Mouse (Mus musculus) cerebellum, postnatal 4 days (tissue): ENCODE data around the gene Syne4.
A peak's percentile ranks its signal among the peaks of the same experiment; 100 is the strongest.

Experiments used
- DNase-seq, 2 experiments: peaks; one replicate each; pipeline ENCODE4 v3.0.0; 2022; ENCODE audit warnings: low spot score in 2 of 2, mixed read lengths in 1 of 2

Gene Syne4

GRCm38 (mm10) chr7:30296816-30297215, 17.8 kb upstream of the Syne4 start:
- DNase-seq, result no peak

GRCm38 (mm10) chr7:30297266-30297665, 17.3 kb upstream of the Syne4 start:
- no peak for DNase-seq

GRCm38 (mm10) chr7:30300914-30301313, 13.7 kb upstream of the Syne4 start:
- DNase-seq, result no peak

GRCm38 (mm10) chr7:30306083-30306779, 8.4 kb upstream of the Syne4 start:
- no peak for DNase-seq

- DNase-seq, result peak; percentile 74 to 89
These were observed 6.3 kb upstream of the Syne4 start, which contains the start of gene Alkbh6 for GRCm38 (mm10) chr7:30308076-30309005. Gene Alkbh6, plus strand, starts transcription at chr7:30308717.

GRCm38 (mm10) chr7:30309395-30310129, 5.0 kb upstream of the Syne4 start:
- no peak for DNase-seq

- DNase-seq, result no peak
These were observed 4.5 kb upstream of the Syne4 start for GRCm38 (mm10) chr7:30310136-30310535.

GRCm38 (mm10) chr7:30313666-30314320, 814 bp upstream of the Syne4 start:
- DNase-seq, result no peak

- DNase-seq, result no peak
These were observed 1.2 kb downstream of the Syne4 start for GRCm38 (mm10) chr7:30315559-30316529.

GRCm38 (mm10) chr7:30318142-30318541, 3.5 kb downstream of the Syne4 start:
- DNase-seq, result no peak

GRCm38 (mm10) chr7:30320946-30321345, 6.3 kb downstream of the Syne4 start:
- DNase-seq, result no peak

- DNase-seq, result no peak
These were observed 7.1 kb downstream of the Syne4 start, which contains the start of gene E130208F15Rik for GRCm38 (mm10) chr7:30321539-30322284. Gene E130208F15Rik, plus strand, starts transcription at chr7:30321740.

GRCm38 (mm10) chr7:30322285-30322667, 7.7 kb downstream of the Syne4 start:
- peak; percentile 87 to 96 for DNase-seq

- no peak for DNase-seq
These were observed 8.3 kb downstream of the Syne4 start for GRCm38 (mm10) chr7:30322865-30323264.

- DNase-seq, result no peak
These were observed 9.2 kb downstream of the Syne4 start, which contains the start of gene Sdhaf1 for GRCm38 (mm10) chr7:30323795-30324194. Gene Sdhaf1, minus strand, starts transcription at chr7:30323895.

- DNase-seq, result no peak
These were observed 9.8 kb downstream of the Syne4 start for GRCm38 (mm10) chr7:30324300-30324944.

GRCm38 (mm10) chr7:30325364-30325763, 10.8 kb downstream of the Syne4 start:
- DNase-seq, result peak in 1 of 2 experiments; percentile 62

GRCm38 (mm10) chr7:30326427-30326826, 11.8 kb downstream of the Syne4 start:
- DNase-seq, result no peak

- DNase-seq, result peak in 1 of 2 experiments; percentile 77
These were observed 12.5 kb downstream of the Syne4 start for GRCm38 (mm10) chr7:30327140-30327539.
